ENCODE assay signal across 9 mouse cellular contexts in genomic region chr13:96175591-96176212, GRCm38 (mm10). TPM values are rescaled to one million over a fixed set of nuclear protein-coding genes. Genes with fewer than 3 reads are reported as not detected.
DNase-seq lines count a peak whose midpoint lies in the region; ATAC-seq and TF ChIP-seq lines count a peak whose summit lies in the region.
"Had no signal": no experiment of that assay in that cellular context is flagged by ENCODE, and none has a peak within 500 bp of the region (broad histone marks: within the 10 kb centered on the region; RNA-seq: fewer than 3 reads in every experiment).

No protein-coding gene starts in this region.

- no peak for DNase-seq in lung, postnatal 0 days (ENCODE audit: low spot score)
- peak; percentile 37 to 41 for DNase-seq in heart, postnatal 36 days
- DNase-seq in left cerebral cortex, postnatal 4 days = peak; percentile 95

- no peaks in the 10 kb centered on the region; the same call in 1 of the 2 replicates for H3K4me1 ChIP-seq in lung, embryonic 16.5 days (replicated peaks; ENCODE audit: control insufficient read depth, insufficient read depth, low read length)
- H3K4me1 ChIP-seq in lung, postnatal 0 days (ENCODE audit: insufficient read depth, low read depth, low read length) = no peaks in the 10 kb centered on the region
- H3K4me1 ChIP-seq in forebrain, embryonic 15.5 days = peaks cover 18% of the 10 kb centered on the region
- no peaks in the 10 kb centered on the region for H3K4me1 ChIP-seq in kidney, embryonic 14.5 days (ENCODE audit: control insufficient read depth, insufficient read depth, low read length)

- no peak overlapping the region for H3K9ac ChIP-seq in lung, embryonic 16.5 days (ENCODE audit: low read length)
- no peak overlapping the region for H3K9ac ChIP-seq in lung, postnatal 0 days (replicated peaks; ENCODE audit: low read depth)
- H3K9ac ChIP-seq in forebrain, embryonic 15.5 days (replicated peaks) = no peak overlapping the region
- H3K9ac ChIP-seq in kidney, embryonic 14.5 days (ENCODE audit: low read depth, low read length) = no peak overlapping the region

- H3K9me3 ChIP-seq in lung, embryonic 16.5 days (ENCODE audit: control insufficient read depth, low read length) = no peaks in the 10 kb centered on the region
- no peaks in the 10 kb centered on the region for H3K9me3 ChIP-seq in lung, postnatal 0 days (ENCODE audit: low read length)
- no peaks in the 10 kb centered on the region for H3K9me3 ChIP-seq in forebrain, embryonic 15.5 days
- no peaks in the 10 kb centered on the region for H3K9me3 ChIP-seq in kidney, embryonic 14.5 days (ENCODE audit: control insufficient read depth, low read length)

- ATAC-seq in lung, embryonic 16.5 days (ENCODE audit: low read depth) = peak; percentile 54
- no peak for ATAC-seq in lung, postnatal 0 days
- ATAC-seq in forebrain, embryonic 15.5 days (replicated peaks) = peak; percentile 98
- no peak for ATAC-seq in activated CD4-positive, CD25-positive, alpha-beta regulatory T cell, adult 4 months
- ATAC-seq in granulocyte monocyte progenitor cell, adult 5-6 weeks (replicated peaks; ENCODE audit: poor library complexity, severe bottlenecking) = no peak
- ATAC-seq in kidney, embryonic 14.5 days (ENCODE audit: low FRiP score, low TSS enrichment) = no peak
- ATAC-seq: Patski had no signal

- H3K4me3 ChIP-seq in lung, embryonic 16.5 days (ENCODE audit: low read length) = no peak overlapping the region
- H3K4me3 ChIP-seq in lung, postnatal 0 days (ENCODE audit: low read depth, low read length) = no peak overlapping the region
- H3K4me3 ChIP-seq in forebrain, embryonic 15.5 days = no peak overlapping the region
- H3K4me3 ChIP-seq in kidney, embryonic 14.5 days (ENCODE audit: low read length) = no peak overlapping the region

- no peak for TF ChIP-seq EP300 in lung, postnatal 0 days (IDR thresholded peaks at IDR 0.05)

- H3K36me3 ChIP-seq in lung, embryonic 16.5 days (ENCODE audit: control insufficient read depth, insufficient read depth, low read length) = no peaks in the 10 kb centered on the region
- no peaks in the 10 kb centered on the region for H3K36me3 ChIP-seq in lung, postnatal 0 days (ENCODE audit: insufficient read depth, low read length)
- no peaks in the 10 kb centered on the region for H3K36me3 ChIP-seq in forebrain, embryonic 15.5 days
- H3K36me3 ChIP-seq in kidney, embryonic 14.5 days (ENCODE audit: control insufficient read depth, insufficient read depth, low read length) = no peaks in the 10 kb centered on the region

- WGBS in lung, embryonic 16.5 days = 52% methylated on average over 8 of the region's 8 CpGs
- WGBS in lung, postnatal 0 days = 54% methylated on average over 8 of the region's 8 CpGs
- 18% methylated on average over 8 of the region's 8 CpGs for WGBS in forebrain, embryonic 15.5 days
- 71% methylated on average over 8 of the region's 8 CpGs for WGBS in kidney, embryonic 14.5 days

- no peak overlapping the region for H3K4me2 ChIP-seq in lung, embryonic 16.5 days (ENCODE audit: low read depth, low read length)
- no peak overlapping the region for H3K4me2 ChIP-seq in lung, postnatal 0 days (replicated peaks; ENCODE audit: low read depth, low read length)
- 0 out of 2 replicates have a peak overlapping the region, but pooled peaks have one; percentile 8 for H3K4me2 ChIP-seq in forebrain, embryonic 15.5 days (replicated peaks)
- H3K4me2 ChIP-seq in kidney, embryonic 14.5 days (replicated peaks; ENCODE audit: low read depth, low read length) = no peak overlapping the region

- TF ChIP-seq CTCF in lung, postnatal 0 days (IDR thresholded peaks at IDR 0.05) = no peak

- H3K27ac ChIP-seq in lung, embryonic 16.5 days (ENCODE audit: low read length) = no peak overlapping the region
- no peak overlapping the region for H3K27ac ChIP-seq in lung, postnatal 0 days (ENCODE audit: low read length)
- peak overlapping the region; percentile 82 for H3K27ac ChIP-seq in forebrain, embryonic 15.5 days (replicated peaks)
- no peak overlapping the region for H3K27ac ChIP-seq in kidney, embryonic 14.5 days (ENCODE audit: low read depth, low read length)

- intact Hi-C loops in heart, postnatal 36 days (cut with DNase I) = no loop called here
- intact Hi-C loops in left cerebral cortex, postnatal 4 days (cut with DNase I) = no loop called here

- no peaks in the 10 kb centered on the region for H3K27me3 ChIP-seq in lung, embryonic 16.5 days (ENCODE audit: control insufficient read depth, insufficient read depth, low read depth, low read length)
- H3K27me3 ChIP-seq in lung, postnatal 0 days (replicated peaks; ENCODE audit: insufficient read depth, low read length) = no peaks in the 10 kb centered on the region
- H3K27me3 ChIP-seq in forebrain, embryonic 15.5 days = no peaks in the 10 kb centered on the region
- H3K27me3 ChIP-seq in kidney, embryonic 14.5 days (ENCODE audit: control insufficient read depth, insufficient read depth, low read length) = no peaks in the 10 kb centered on the region

RNA-seq across cellular contexts. Expression of gene Sv2c, which starts 43.3 kb away (rescaled TPM):
- polyA plus RNA-seq in lung, embryonic 16.5 days (2015; fragmentation: Nextera tagmentation; extraction: Ambion mirVana) = 0.77 and 1.2 TPM in 2 replicates
- polyA plus RNA-seq in lung, postnatal 0 days (2015; fragmentation: Nextera tagmentation; extraction: Ambion mirVana) = 0.27 and 0.30 TPM in 2 replicates
- polyA plus RNA-seq in forebrain, embryonic 15.5 days (2015; fragmentation: Nextera tagmentation; extraction: Ambion mirVana) = 3.0 and 3.3 TPM in 2 replicates
- under 1 TPM; 0.16 to 0.25 TPM for total RNA-seq in heart, postnatal 36 days (2021)
- 10 to 100 TPM; 13.2 to 18.5 TPM for total RNA-seq in left cerebral cortex, postnatal 4 days (2021)
- 1 to 10 TPM; 2.7 to 2.9 TPM for polyA plus RNA-seq in activated CD4-positive, CD25-positive, alpha-beta regulatory T cell, adult 4 months (2017; shearing (Covaris generic))
- not detected in 2 replicates for total RNA-seq in granulocyte monocyte progenitor cell, adult 5-6 weeks (2014; fragmentation: Nextera tagmentation)
- under 0.01 TPM in 1 of 2 replicates, not detected in the other for total RNA-seq in granulocyte monocyte progenitor cell, adult 5-6 weeks (2017)
- polyA plus RNA-seq in kidney, embryonic 14.5 days (2014; fragmentation: Nextera tagmentation; extraction: Ambion mirVana) = 0.53 and 0.57 TPM in 2 replicates
- polyA plus RNA-seq: Patski had no signal

Comparison
In these comparisons a context has a peak if more than half of its experiments do, and no peak if none do; other contexts are left out.
1. ATAC-seq: peak in lung, embryonic 16.5 days (single experiment) and forebrain, embryonic 15.5 days (single experiment); none in lung, postnatal 0 days (single experiment), activated CD4-positive, CD25-positive, alpha-beta regulatory T cell, adult 4 months (single experiment), granulocyte monocyte progenitor cell, adult 5-6 weeks (single experiment) and kidney, embryonic 14.5 days (single experiment).